Mouse (Mus musculus): ENCODE data around the gene Rnf213. TPM values are rescaled to one million over a fixed set of nuclear protein-coding genes. Genes with fewer than 3 reads are reported as not detected.

Rnf213 gene
- polyA plus RNA-seq, 1 experiment from 2014 or later = 3.1 TPM

DNA sequence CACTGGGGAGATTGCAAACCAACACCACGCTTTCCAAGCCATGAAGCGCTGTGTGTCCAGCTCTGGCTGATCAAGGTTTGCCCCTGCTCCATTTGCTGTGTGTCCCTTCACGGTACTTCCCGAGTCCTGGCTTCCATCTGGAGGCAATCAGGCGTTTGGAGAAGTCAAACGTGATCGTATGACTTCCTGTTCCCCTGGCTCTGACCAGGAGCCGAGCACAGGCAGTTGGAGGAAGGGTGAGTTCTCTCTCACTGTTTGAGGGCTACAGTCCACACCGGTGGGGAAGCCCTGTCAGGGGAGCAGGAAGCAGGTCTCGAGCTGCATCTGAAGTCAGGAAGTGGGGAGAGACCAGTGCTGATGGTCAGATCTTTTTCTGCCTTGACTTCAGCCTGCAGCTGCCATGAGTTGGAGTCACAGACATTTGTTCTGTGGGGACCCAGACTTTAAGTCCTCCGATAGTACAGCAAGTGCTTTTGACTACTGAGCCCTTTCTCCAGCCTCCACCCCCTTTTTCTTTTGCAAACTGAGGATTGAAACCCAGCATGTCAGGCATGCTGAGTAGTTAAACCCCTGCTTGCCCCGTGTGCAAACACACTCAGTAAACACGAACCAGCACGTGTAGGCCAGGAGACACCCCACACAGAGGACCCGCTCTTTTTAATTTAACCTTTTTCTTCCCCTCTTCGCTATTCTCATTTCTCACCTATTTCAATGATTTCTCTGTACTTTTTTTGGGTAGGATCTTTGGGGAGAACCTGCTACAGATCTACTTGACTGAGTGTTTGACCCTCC lies 26.6 kb downstream of the Rnf213 start:
- Histone ChIP-seq H3K4me2 (no peak overlapping the region), H3K4me3 (replicated peaks) (no peak overlapping the region), H3K9me3 (replicated peaks) (no peaks in the 10 kb centered on the region), H3K27ac (no peak overlapping the region), H3K36me3 (peaks cover 87% of the 10 kb centered on the region), H3K27me3 (no peaks in the 10 kb centered on the region), H3K9ac (no peak overlapping the region), H3K4me1 (replicated peaks) (peaks cover 14% of the 10 kb centered on the region)
- WGBS (ENCODE audit: insufficient replicate concordance) = 32% methylated on average over 16 of the region's 16 CpGs
- ATAC-seq (ENCODE audit: low read depth) (no peak), DNase-seq (no peak)

GRCm38 (mm10) chr11:119420426-119420825 lies 27.5 kb downstream of the Rnf213 start:
- Histone ChIP-seq H3K9me3 (replicated peaks) (no peaks in the 10 kb centered on the region), H3K4me3 (replicated peaks) (no peak overlapping the region), H3K4me2 (no peak overlapping the region), H3K4me1 (replicated peaks) (peaks cover 14% of the 10 kb centered on the region), H3K27ac (no peak overlapping the region; the same call in 1 of the 2 replicates), H3K9ac (no peak overlapping the region), H3K36me3 (peaks cover 88% of the 10 kb centered on the region), H3K27me3 (no peaks in the 10 kb centered on the region)
- DNase-seq (no peak), ATAC-seq (ENCODE audit: low read depth) (no peak)
- 70% methylated on average over 5 of the region's 5 CpGs for WGBS (ENCODE audit: insufficient replicate concordance)

DNA sequence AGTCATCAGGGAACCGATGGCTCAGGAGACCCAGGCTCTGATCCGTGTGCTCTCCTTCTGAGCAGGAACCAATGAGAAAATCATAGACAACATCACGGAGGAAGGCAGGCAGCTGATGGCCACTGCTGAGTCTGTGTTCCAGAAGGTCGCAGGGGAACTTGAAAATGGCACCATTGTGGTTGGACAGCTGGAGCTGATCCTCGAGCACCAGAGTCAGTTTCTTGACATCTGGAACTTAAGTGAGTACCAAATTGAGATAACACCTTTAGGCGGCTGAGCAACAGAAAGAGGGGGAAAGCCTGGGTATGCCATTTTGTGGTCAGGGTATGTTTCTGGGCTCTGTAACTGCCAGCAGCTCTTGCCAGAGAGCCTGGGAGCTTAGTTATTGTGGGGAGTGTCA lies 34.5 kb downstream of the Rnf213 start:
- Histone ChIP-seq H3K9me3 (replicated peaks) (no peaks in the 10 kb centered on the region), H3K4me3 (replicated peaks) (no peak overlapping the region), H3K27ac (no peak overlapping the region), H3K9ac (no peak overlapping the region), H3K36me3 (peaks cover 77% of the 10 kb centered on the region), H3K4me1 (replicated peaks) (peaks cover 33% of the 10 kb centered on the region), H3K4me2 (no peak overlapping the region), H3K27me3 (no peaks in the 10 kb centered on the region)
- WGBS (ENCODE audit: insufficient replicate concordance) = 73% methylated on average over 6 of the region's 6 CpGs
- DNase-seq (no peak), ATAC-seq (ENCODE audit: low read depth) (no peak)

DNA sequence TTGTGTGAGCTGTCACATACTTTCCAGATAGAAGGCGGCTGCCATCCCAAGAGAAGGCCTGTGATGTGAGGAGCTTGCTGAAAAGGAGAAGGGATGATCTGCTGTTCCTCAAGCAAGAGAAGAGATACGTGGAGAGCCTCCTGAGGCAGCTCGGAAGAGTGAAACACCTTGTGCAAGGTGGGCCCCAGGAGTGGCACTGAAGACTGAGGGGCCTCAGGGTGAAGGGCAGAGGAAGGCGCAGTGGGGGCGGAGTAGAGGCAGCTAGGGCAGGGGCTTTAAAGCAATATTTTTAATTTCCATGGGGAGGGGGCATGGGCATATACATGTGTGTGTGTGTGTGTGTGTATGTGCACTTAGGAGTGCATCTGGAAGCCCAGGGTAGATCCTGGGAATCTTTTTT lies 35.1 kb downstream of the Rnf213 start:
- Histone ChIP-seq H3K36me3 (peaks cover 75% of the 10 kb centered on the region), H3K27me3 (no peaks in the 10 kb centered on the region), H3K27ac (peak overlapping the region; percentile 41; the same call in 1 of the 2 replicates)

GRCm38 (mm10) chr11:119428649-119429136 lies 35.8 kb downstream of the Rnf213 start:
- DNase-seq (peak; percentile 74), ATAC-seq (ENCODE audit: low read depth) (peak; percentile 82)
- Histone ChIP-seq H3K9me3 (replicated peaks) (no peaks in the 10 kb centered on the region), H3K4me2 (peak overlapping the region; percentile 44), H3K4me3 (replicated peaks) (peak overlapping the region; percentile 23; the same call in 1 of the 2 replicates), H3K27ac (peak overlapping the region; percentile 73), H3K9ac (peak overlapping the region; percentile 26; the same call in 1 of the 2 replicates), H3K27me3 (no peaks in the 10 kb centered on the region), H3K4me1 (replicated peaks) (peaks cover 45% of the 10 kb centered on the region), H3K36me3 (peaks cover 77% of the 10 kb centered on the region)
- WGBS (ENCODE audit: insufficient replicate concordance) = under 1% methylated on average over 33 of the region's 35 CpGs

More for the DNA sequence above, 35.1 kb downstream of the Rnf213 start:
- Histone ChIP-seq H3K4me2 (peak overlapping the region; percentile 44), H3K9ac (no peak overlapping the region), H3K4me1 (replicated peaks) (peaks cover 38% of the 10 kb centered on the region), H3K4me3 (replicated peaks) (no peak overlapping the region), H3K9me3 (replicated peaks) (no peaks in the 10 kb centered on the region)
- 86% methylated on average over 5 of the region's 5 CpGs for WGBS (ENCODE audit: insufficient replicate concordance)
- ATAC-seq (ENCODE audit: low read depth) (no peak), DNase-seq (no peak)

DNA sequence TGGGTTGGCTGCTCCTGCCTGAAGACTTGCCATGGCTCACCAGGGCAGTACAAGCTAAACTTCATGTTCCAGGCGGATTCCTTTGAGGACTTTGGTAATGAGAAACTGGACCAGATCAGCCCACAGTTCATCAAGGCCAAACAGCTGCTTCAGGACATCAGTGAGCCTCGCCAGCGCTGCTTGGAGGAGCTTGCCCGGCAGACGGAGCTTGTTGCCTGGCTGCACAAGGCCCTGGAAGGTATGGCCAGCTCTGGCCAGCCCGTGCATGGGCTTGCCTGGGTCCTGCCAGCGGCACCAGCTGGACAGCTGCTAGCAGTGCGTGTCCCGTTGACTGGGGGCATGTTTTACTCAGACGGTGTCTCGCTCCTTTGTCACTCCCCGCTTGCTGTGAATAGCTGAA lies 38.6 kb downstream of the Rnf213 start:
- Histone ChIP-seq H3K9ac (no peak overlapping the region), H3K27me3 (no peaks in the 10 kb centered on the region), H3K4me1 (replicated peaks) (peaks cover 56% of the 10 kb centered on the region), H3K4me3 (replicated peaks) (no peak overlapping the region), H3K27ac (no peak overlapping the region), H3K36me3 (peaks cover 82% of the 10 kb centered on the region), H3K9me3 (replicated peaks) (no peaks in the 10 kb centered on the region), H3K4me2 (no peak overlapping the region)
- DNase-seq (no peak), ATAC-seq (ENCODE audit: low read depth) (no peak)
- 84% methylated on average over 12 of the region's 12 CpGs for WGBS (ENCODE audit: insufficient replicate concordance)

GRCm38 (mm10) chr11:119432706-119433105 lies 39.8 kb downstream of the Rnf213 start:
- Histone ChIP-seq H3K36me3 (peaks cover 81% of the 10 kb centered on the region), H3K27ac (peak overlapping the region; percentile 60)

GRCm38 (mm10) chr11:119434316-119434715 lies 41.4 kb downstream of the Rnf213 start:
- Histone ChIP-seq H3K4me1 (replicated peaks) (peaks cover 39% of the 10 kb centered on the region), H3K4me2 (no peak overlapping the region), H3K4me3 (replicated peaks) (no peak overlapping the region), H3K27ac (no peak overlapping the region), H3K27me3 (no peaks in the 10 kb centered on the region), H3K9ac (no peak overlapping the region), H3K9me3 (replicated peaks) (no peaks in the 10 kb centered on the region), H3K36me3 (peaks cover 89% of the 10 kb centered on the region)
- 51% methylated on average over 4 of the region's 4 CpGs for WGBS (ENCODE audit: insufficient replicate concordance)
- DNase-seq (no peak), ATAC-seq (ENCODE audit: low read depth) (no peak)

More at GRCm38 (mm10) chr11:119432706-119433105, 39.8 kb downstream of the Rnf213 start:
- ATAC-seq (ENCODE audit: low read depth) (peak; percentile 85), DNase-seq (peak; percentile 69)
- no peaks in the 10 kb centered on the region for H3K27me3 ChIP-seq
- H3K9ac ChIP-seq = no peak overlapping the region
- peak overlapping the region; percentile 13 for H3K4me2 ChIP-seq
- no peak overlapping the region for H3K4me3 ChIP-seq (replicated peaks)
- H3K9me3 ChIP-seq (replicated peaks) = no peaks in the 10 kb centered on the region
- H3K4me1 ChIP-seq (replicated peaks) = peaks cover 53% of the 10 kb centered on the region
- WGBS (ENCODE audit: insufficient replicate concordance) = 20% methylated on average over 7 of the region's 7 CpGs

DNA sequence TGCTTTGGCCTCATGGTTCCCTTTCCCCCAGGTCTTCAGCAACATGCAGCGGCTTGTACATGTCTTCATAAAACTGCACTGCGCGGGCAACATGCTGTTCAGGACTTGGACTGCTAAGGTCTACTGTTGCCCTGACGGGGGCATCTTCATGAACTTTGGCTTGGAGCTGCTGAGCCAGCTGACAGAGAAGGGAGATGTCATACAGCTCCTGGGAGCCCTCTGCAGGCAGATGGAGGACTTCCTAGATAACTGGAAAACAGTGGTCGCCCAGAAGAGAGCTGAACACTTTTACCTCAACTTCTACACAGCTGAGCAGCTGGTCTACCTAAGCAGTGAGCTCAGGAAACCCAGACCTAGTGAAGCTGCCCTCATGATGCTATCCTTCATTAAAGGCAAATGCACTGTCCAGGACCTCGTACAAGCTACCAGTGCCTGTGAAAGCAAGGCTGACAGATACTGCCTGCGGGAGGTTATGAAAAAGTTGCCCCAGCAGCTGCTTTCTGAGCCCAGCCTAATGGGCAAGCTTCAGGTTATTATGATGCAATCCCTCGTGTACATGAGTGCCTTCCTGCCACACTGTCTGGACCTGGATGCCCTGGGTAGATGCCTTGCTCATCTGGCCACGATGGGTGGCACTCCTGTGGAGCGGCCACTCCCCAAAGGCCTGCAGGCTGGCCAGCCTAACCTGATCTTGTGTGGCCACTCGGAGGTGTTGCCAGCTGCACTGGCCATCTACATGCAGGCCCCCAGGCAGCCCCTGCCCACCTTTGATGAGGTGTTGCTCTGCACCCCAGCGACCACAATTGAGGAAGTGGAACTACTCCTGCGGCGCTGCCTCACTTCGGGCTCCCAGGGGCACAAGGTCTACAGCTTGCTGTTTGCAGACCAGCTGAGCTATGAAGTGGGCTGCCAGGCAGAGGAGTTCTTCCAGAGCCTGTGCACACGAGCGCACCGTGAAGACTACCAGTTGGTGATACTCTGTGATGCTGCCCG lies 43.3 kb downstream of the Rnf213 start:
- Histone ChIP-seq H3K9me3 (replicated peaks) (no peaks in the 10 kb centered on the region), H3K36me3 (peaks cover 87% of the 10 kb centered on the region), H3K27ac (no peak overlapping the region), H3K4me1 (replicated peaks) (peaks cover 32% of the 10 kb centered on the region), H3K4me3 (replicated peaks) (no peak overlapping the region), H3K9ac (no peak overlapping the region), H3K27me3 (no peaks in the 10 kb centered on the region), H3K4me2 (no peak overlapping the region)
- WGBS (ENCODE audit: insufficient replicate concordance) = 63% methylated on average over 19 of the region's 19 CpGs
- ATAC-seq (ENCODE audit: low read depth) = no peak
- DNase-seq = no peak

DNA sequence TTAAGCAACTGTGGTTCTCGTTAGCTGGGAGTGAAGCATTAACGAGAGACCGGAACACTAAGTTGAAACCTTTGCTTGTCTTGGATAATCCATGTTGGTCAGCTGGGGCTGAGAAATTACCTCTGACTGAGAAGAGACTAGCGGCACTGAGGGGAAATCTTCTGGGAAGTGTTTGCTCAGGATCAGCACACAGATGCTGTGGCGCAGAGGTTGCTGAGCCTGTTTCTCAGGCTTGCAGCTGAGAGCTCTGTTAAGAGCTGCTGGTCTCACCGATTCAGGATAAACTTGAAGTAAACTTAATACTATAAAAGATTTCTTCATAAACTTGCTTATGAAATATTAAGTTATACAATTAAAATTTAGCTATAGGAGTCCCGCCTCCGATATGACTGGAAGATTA lies 45.9 kb downstream of the Rnf213 start:
- 88% methylated on average over 8 of the region's 8 CpGs for WGBS (ENCODE audit: insufficient replicate concordance)
- no peak overlapping the region for H3K4me3 ChIP-seq (replicated peaks)
- H3K27me3 ChIP-seq = no peaks in the 10 kb centered on the region
- peaks cover 89% of the 10 kb centered on the region for H3K36me3 ChIP-seq
- no peak overlapping the region for H3K27ac ChIP-seq
- no peaks in the 10 kb centered on the region for H3K9me3 ChIP-seq (replicated peaks)
- H3K9ac ChIP-seq = no peak overlapping the region
- H3K4me1 ChIP-seq (replicated peaks) = peaks cover 10% of the 10 kb centered on the region
- ATAC-seq (ENCODE audit: low read depth) (no peak), DNase-seq (no peak)
- no peak overlapping the region for H3K4me2 ChIP-seq

GRCm38 (mm10) chr11:119442199-119442598 lies 49.3 kb downstream of the Rnf213 start:
- no peak overlapping the region for H3K4me2 ChIP-seq
- DNase-seq = no peak

More at GRCm38 (mm10) chr11:119442199-119442598, 49.3 kb downstream of the Rnf213 start:
- H3K4me1 ChIP-seq (replicated peaks) = no peaks in the 10 kb centered on the region
- no peaks in the 10 kb centered on the region for H3K27me3 ChIP-seq
- H3K4me3 ChIP-seq (replicated peaks) = no peak overlapping the region
- no peak overlapping the region for H3K9ac ChIP-seq
- H3K9me3 ChIP-seq (replicated peaks) = no peaks in the 10 kb centered on the region
- 81% methylated on average over 8 of the region's 8 CpGs for WGBS (ENCODE audit: insufficient replicate concordance)
- H3K27ac ChIP-seq = no peak overlapping the region
- H3K36me3 ChIP-seq = peaks cover 79% of the 10 kb centered on the region
- ATAC-seq (ENCODE audit: low read depth) = no peak
